Mouse (Mus musculus): ENCODE results near the gene Adam17. TPM values are rescaled to one million over a fixed set of nuclear protein-coding genes. Genes with fewer than 3 reads are reported as not detected.
"Not testable (repeated sequence)": the region's sequence is repeated elsewhere in the genome, so short reads cannot be mapped to it uniquely, and the experiment has no call there.

The Adam17 gene
- 10 to 100 TPM; 55.6 to 61.6 TPM for polyA plus RNA-seq (2017; shearing (Covaris generic))

DNA sequence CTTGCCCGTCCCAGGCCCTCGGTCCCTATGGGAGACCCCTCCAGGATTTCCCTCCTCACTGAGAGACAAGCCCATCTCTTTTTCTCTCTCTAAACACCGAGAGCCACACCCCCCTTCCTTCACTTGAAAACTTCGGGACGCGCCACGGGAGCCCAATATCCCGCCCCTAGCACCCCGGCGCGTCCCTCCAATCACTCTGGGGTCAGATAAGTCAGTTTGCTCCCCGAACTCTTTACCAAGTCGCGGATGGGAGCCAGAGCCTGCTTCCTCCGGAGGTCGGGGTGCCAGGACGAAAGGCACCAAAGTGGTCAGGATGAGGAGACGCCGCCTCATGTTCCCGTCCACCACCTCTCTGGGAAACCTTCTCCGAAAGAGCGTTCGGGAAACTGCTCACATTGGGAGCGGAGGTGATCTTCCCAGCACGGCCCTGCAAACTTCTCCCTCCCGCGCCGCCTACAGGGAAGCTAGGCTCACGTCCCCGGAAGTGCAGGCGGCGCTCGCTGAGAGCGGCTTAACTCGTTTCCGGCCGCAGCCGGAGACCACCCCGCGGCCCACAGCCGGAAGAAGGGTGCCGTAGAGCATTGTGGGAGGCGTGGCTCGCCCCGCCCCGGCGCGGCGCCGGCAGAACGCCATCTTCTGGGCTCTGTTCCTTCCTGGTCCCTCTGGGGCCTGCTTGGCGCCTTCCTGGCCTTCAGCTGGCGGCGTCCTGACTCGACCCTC is at the start of gene Adam17:
Adam17 (minus strand) TSS at position 533 of the 720 bp plus-strand sequence.
- ATAC-seq = peak; percentile 93

DNA sequence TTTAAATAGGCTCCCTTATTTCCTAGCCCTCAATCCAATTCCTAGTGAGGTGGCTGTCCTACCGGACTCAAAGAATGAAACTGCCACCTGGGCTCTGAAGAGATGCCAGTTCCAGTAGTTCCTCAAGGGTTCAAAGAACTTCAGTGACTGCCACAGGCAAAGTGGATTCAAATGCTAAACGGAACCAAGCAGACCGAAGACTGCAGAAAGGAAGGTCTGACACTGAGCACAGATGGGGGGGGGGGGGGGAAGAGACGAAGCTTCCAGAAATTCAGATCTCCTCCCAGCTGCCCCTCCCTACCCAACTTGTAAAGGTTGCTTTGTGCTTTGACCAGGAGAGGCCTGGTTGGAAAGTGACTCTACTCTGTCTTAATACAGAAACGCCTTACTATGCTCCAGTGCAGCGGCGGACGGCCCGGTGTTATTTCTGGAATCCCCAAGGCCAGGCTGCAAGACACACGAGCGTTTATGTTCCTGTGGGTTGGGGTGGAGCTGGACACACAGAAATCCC is 45.2 kb upstream of the Adam17 start:
- no peak for ATAC-seq

- ATAC-seq = no peak
Measured at GRCm38 (mm10) chr12:21418083-21418482, 44.7 kb upstream of the Adam17 start.

DNA sequence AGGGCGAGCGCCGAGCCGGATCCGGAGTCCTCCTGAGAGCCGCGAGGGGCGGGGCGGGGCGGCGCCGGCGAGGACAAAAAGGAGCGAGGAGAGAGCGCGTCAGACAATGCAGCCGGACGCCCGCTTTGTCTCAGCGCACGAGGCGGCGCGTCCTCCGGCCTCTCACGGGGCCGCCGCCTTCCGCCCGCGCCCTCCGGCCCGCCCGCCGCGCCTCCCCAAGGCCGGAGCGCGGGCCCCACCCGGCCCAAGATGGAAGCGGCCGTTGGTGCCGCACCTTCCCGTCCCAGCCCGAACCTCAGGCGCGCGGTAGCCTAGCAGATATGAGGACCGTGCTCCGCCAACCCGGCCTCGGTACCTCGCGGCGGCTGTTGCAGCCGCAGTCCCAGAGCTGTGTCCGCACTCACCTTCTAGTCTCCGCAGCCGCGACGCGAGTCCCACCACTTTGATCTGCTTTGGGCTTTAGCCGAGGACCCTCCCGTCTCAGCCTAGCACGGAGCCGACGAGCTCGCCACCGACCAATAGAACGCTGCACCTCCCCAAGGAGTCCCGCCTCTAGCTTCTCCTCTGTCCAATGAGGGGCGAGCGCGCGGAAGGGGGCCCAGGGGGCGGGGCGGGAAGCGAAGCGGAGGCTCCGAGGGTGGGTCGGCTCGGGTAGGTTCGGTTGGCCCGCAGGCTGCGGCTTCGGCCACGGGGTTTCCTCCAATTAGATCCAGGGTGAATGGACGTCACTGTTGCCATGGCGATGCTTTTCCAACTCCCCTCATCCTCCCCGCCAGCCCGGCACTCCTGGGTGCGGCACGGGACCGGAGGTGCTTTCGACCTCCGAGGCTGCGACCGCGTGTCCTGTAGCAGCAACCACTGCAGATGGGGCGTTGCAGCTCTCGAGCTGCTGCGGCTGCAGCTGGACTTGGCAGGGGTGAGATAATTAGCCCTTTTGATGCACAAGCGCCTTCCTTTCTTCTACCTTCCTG is 44.0 kb upstream of the Adam17 start, which contains the start of gene Ywhaq:
Ywhaq (minus strand) TSS at position 538 of the 971 bp plus-strand sequence.
- ATAC-seq = peak; percentile 91

DNA sequence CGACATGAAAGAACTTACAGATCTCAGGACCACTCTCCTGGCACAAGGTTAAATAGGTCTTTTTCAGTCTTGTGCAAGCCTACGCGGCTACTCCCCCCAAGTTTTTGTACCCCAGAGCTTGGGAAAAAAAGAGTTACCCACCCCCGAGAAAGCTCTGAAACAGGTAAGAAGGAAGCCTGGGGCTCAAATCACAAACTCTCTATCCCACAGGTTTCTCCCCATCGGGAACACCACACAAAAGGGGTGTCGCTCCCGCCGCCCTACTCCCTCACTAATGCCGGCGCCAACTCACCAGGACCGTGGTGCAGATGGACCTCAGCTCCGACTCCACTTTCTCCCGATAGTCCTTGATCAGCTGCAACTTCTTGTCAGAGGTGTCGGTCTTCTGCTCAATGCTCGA is 43.1 kb upstream of the Adam17 start:
- no peak for ATAC-seq

DNA sequence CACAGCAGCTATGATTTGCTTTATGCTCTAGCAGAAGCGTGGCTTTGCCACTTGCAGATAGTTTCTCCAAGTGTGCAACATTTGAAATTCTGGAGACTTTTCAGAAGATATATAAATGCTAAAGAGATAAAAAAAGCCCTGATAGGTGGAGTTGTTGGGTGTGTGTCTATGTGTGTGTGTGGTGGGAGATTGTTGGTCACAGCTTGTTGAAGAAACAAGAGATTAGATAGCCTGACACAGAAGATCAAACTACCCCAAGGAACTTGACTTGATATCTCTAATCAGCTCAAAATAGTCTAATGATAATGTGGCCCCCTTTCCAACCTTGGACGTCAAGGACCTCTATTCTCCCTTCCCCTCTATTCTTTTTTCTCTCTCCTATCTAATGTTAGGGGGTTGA is 37.2 kb upstream of the Adam17 start:
- ATAC-seq = no peak

DNA sequence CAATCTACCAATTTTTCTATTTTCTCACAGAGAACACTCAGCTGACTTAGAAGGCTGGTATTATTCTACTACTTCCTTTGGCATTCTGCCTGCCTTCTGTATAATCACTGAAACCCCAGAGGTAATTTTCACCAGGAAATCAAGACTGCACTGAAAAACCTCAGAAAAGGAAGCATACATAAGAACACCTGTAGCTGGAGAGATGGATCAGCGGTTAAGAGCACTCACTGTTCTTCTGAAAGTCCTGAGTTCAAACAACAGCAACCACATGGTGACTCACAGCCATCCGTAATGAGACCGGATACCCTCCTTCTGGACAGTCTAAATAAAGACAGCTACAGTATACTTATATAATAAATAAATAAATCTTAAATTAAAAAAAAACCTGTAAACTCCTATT is 36.2 kb upstream of the Adam17 start:
- peak; percentile 71 for ATAC-seq

GRCm38 (mm10) chr12:21408789-21409367 is 35.4 kb upstream of the Adam17 start:
- no peak for ATAC-seq

DNA sequence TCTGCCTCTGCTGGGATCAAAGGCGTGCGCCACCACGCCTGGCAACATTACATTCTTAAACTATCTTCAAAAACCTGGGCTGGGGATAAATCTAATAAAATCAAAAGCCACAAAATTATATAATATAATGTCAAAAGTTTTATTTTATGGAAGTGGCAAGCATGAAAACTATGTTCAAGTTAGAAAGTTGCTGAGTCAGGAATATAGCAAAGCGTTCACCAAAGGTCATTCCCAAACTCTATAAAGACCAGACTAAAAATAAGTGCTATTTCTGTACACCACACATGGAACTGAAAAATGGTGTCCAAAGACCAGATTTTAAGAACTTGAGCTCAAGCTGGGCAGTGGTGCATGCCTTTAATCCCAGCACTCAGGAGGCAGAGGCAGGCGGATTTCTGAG is 29.3 kb upstream of the Adam17 start:
- ATAC-seq = no peak

GRCm38 (mm10) chr12:21386201-21386600 is 12.8 kb upstream of the Adam17 start:
- no peak for ATAC-seq

DNA sequence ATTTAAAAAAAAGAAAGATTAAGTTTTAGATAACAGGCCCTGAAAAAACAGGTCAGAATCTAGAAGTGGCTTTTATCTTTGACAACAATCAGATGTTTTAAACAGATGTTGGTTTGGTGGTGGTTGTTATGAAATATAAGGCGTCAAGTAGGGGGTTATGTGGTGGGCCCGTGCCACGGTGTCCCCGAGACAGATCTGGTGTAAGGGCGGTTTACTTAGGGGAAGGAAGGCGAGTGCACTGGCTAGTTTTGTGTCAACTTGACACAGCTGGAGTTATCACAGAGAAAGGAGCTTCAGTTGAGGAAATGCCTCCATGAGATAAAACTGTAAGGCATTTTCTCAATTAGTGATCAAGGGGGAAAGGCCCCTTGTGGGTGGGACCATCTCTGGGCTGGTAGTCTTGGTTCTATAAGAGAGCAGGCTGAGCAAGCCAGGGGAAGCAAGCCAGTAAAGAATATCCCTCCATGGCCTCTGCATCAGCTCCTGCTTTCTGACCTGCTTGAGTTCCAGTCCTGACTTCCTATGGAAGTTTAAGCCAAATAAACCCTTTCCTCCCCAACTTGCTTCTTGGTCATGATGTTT is 5.4 kb upstream of the Adam17 start:
- ATAC-seq = not testable (repeated sequence)

GRCm38 (mm10) chr12:21375376-21376157 is 2.1 kb upstream of the Adam17 start:
- ATAC-seq = no peak

- peak; percentile 6 for ATAC-seq
Measured at GRCm38 (mm10) chr12:21373820-21374475, 516 bp upstream of the Adam17 start.

DNA sequence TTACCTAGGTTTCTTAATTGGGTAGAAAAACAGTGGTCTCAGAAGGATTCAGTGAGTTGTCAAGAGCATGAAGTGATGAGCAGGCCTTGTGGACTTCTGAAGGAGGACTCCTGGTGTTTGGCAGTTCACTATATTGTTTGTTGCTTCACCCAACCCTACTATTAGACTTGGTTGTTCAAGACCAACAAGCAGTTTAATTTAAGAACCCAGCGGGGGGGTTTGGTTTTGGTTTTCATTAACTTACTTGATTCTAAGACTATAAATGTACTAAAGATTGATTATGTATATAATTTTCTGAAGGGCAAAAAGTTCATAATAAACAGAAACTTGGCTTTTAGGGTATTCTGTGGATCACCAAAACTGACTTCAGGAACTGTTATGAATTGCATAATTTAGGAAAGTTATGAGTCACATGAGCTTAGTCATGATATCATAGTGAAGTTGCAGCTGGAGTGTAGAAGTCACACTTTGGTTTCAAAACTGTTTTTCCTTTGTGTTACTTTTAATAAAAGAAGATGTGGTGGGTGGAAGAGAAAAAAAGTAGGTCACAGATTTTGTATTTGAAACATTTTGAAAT is 3.3 kb downstream of the Adam17 start:
- ATAC-seq = peak; percentile 15

- ATAC-seq = no peak
Measured at GRCm38 (mm10) chr12:21369087-21369410, 4.4 kb downstream of the Adam17 start.

GRCm38 (mm10) chr12:21368376-21369086 is 4.9 kb downstream of the Adam17 start:
- ATAC-seq = no peak

GRCm38 (mm10) chr12:21364624-21365435 is 8.6 kb downstream of the Adam17 start:
- no peak for ATAC-seq

DNA sequence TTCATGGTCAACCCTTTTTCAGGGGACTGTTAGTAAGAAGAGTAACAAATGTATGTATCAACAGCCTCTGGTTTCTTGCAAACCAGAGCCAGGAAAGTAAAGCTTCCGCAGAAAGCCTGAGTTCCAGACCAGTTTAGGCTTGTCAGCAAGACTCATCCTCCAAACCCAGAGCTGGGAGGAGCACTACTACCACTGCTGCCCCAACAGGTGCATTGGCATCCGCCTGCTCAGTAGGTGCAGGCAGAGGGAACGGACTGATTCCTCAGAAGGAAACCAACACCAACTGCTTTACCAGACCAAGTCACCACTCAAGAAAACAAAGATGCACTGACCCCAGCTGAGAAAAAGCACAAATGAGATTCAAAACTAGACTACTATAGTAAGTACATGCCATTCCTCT is 10.2 kb downstream of the Adam17 start:
- ATAC-seq = no peak

- ATAC-seq = no peak
Measured at GRCm38 (mm10) chr12:21362686-21363085, 10.7 kb downstream of the Adam17 start.
